Mouse (Mus musculus) embryonic fibroblast, embryonic 13.5 days (primary cell): ENCODE data around the gene Sh3d19. TPM values are rescaled to one million over a fixed set of nuclear protein-coding genes. Genes with fewer than 3 reads are reported as not detected.

ENCODE experiments used
- H3K27ac ChIP-seq: 2 replicates; pipeline ENCODE4 v1.5.1; 2012; ENCODE audit warnings: low read length, control low read depth, inconsistent platforms; ENCODE audit not compliant: insufficient read depth
- H3K4me1 ChIP-seq: 2 replicates; pipeline ENCODE4 v1.6.1; 2011; ENCODE audit warnings: low read length; ENCODE audit not compliant: control insufficient read depth, insufficient read depth
- H3K4me3 ChIP-seq: 2 replicates; pipeline ENCODE4 v1.5.1; 2011; ENCODE audit warnings: mild to moderate bottlenecking, control low read depth, low read length; ENCODE audit not compliant: insufficient read depth
- CTCF ChIP-seq: IDR thresholded peaks from 2 replicates; pipeline ENCODE4 v1.5.1; 2011; ENCODE audit warnings: mild to moderate bottlenecking, control low read depth, low read length, moderate library complexity, borderline replicate concordance; ENCODE audit not compliant: insufficient read depth
- POLR2A ChIP-seq: IDR thresholded peaks from 2 replicates; pipeline ENCODE4 v1.6.1; 2011; ENCODE audit warnings: low read depth, mild to moderate bottlenecking, control low read depth, low read length, moderate library complexity
- polyA plus RNA-seq: library from polyadenylated mRNA; stranded (reverse); fragments of >200 nt; gene quantifications from 2 replicates; pipeline ENCODE4 v1.2.4, GENCODE M21; 2011; ENCODE audit warnings: low read depth; ENCODE audit not compliant: missing spikeins, insufficient read length

Gene Sh3d19
- polyA plus RNA-seq, result 44.8 and 54.2 TPM in 2 replicates

DNA sequence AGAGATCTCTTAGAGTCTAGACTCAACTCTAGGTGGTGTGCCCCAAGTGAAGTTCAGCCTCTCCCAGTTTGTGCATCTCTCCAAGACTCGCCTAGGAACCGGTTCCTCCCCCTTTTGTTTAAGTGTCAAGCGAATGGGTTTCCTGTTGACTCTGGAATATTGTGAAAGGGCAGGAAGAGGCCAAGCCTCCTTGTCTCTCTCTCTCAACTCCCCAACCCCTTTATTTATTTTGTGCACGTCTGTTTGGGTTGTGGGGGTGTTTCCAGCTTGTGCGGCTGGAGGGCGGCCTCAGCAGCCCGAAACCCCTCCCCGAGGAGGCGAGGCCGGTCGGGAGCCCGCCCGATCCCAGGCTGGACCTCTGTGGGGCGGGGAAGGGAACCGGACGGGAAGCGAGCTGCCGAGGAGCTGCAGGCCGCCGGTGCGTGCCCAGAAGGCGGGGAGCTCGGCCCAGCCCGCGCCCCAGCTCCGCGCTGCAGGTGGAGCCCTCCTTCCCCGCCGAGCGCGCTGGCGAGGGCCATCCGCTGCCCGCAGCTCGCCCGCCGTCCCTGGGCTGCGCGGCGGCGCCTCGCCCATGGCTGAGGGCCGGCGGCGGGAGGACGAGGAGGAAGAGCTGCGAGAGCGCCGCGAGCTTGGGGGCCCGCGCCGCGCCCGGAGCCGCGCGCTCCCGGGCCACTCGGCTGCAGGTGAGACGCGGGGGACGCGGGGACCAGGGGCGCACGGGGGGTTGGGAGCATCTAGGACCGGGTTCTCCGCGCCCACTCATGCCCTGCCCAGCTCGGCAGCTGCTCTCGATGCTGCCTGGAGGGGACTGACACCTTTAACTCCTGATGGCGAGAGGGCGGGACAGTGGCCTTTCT lies at the start of gene Sh3d19:
Sh3d19 (plus strand) TSS at position 368 of the 857 bp plus-strand sequence.
- no peaks in the 10 kb centered on the region for H3K4me1 ChIP-seq
- H3K27ac ChIP-seq, result no peak within 1 kb of the TSS
- H3K4me3 ChIP-seq, result peak within 1 kb of the TSS; percentile 45
- TF ChIP-seq POLR2A, result peak; percentile 80
- TF ChIP-seq CTCF, result no peak

DNA sequence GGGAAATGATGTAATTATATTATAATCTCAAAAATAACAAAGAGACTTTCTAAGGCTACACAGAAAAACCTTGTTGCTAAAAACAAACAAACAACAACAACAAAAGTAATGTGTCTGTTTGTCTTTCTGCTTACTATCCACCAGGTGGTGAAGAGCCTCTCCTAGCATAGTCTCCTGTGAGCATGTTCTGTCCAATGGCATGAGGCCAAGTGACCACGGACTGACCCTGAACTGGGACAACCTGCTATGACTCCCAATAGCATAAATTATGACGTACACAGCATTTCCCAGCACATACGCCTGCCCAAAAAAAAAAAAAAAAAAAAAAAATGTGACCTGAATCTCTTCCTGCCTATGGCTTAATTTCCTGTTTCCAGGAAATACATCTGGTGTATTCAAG lies 48.6 kb upstream of the Sh3d19 start:
- no peak overlapping the region for H3K4me3 ChIP-seq
- TF ChIP-seq POLR2A (no peak), CTCF (no peak)

DNA sequence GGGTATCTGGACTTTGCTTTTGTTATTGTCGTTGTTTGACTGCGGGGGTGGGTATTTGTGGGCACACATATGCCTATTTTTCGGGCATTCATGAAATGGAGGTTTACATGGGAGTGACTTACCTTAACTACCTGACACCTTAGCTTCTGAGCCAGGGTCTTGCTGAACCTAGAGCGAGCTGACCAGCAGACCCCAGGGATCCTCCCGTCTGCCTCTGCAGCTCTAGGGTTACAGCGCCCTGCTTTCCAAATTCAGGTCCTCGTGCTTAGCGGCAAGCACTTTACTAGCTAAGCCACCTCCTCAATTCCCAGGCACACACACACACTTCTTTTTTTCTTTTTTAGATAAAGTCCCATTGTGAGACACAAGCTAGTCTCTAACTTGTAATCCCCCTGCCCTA lies 47.6 kb upstream of the Sh3d19 start:
- Histone ChIP-seq H3K4me1 (no peaks in the 10 kb centered on the region), H3K4me3 (no peak overlapping the region), H3K27ac (peak overlapping the region; percentile 65; the same call in 1 of the 2 replicates)
- TF ChIP-seq CTCF (no peak), POLR2A (no peak)

More for the DNA sequence above, 48.6 kb upstream of the Sh3d19 start:
- no peak overlapping the region for H3K27ac ChIP-seq
- H3K4me1 ChIP-seq, result no peaks in the 10 kb centered on the region

DNA sequence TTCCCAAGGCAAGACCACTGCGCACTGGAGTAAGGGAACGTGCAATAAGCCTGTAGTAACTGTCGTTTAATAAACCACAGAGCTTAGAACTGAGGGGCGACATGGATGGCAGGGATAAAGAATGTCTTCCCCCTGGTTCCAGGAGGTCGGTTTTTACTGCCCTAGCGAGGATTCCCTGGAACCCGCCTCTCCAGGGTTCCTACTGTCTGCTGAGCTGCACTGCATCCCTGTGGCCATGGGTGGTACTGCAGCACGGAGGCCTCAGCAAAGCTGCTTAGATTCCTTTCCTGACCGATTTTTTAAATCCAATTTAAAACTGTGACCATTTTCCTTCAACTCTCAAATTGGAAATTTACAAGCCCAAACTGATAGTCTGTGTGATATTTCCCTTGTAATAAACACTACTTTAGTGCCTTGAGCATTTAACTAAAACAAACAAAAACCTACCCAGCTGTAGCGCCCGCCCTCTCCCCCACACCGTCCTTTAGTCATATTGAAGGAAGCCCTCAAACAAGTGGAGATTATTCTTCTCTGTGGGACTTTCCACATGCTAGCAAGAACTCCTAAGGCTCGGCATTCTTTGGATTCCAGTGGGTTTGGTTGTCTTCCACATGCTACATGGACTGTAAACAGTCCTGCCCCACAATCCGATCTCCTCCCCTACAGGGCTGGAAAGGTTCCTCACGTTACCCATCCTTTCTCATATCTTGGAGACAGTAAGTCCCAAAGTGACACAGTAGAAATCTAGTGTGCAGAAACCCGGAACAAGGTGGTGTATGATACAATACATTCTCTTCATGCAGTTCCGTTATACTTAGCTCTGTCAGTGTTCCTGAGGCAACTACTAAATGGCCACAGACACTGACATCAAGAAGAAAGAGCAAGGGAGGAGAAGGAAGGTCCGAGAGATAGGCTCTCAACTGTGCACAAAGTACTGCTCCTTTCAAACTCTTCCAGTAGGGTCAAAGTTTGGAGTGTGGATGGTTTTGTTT lies 46.7 kb upstream of the Sh3d19 start:
- TF ChIP-seq CTCF (peak; percentile 90; the same call in 1 of the 2 replicates), POLR2A (no peak)
- Histone ChIP-seq H3K4me1 (no peaks in the 10 kb centered on the region; the same call in 1 of the 2 replicates), H3K27ac (peak overlapping the region; percentile 80), H3K4me3 (no peak overlapping the region)

DNA sequence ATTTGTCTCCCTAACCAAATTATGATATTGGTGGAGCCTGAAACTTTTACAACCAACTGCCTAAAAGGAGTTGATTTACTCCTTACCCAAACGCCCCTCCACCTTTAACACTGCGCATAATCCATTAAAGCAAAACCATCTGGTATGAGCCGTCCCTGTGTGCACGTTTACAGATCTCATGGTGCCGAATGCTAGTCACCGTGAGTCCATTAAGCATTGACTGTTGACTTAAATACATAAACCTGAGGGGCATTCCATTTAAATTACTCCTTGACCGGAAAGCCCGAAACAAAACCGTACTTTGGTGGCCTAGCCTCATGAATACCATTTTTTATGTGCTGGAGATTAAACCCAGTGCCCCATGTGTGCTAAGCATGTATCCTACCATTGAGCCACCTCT lies 43.6 kb upstream of the Sh3d19 start:
- H3K4me1 ChIP-seq, result no peaks in the 10 kb centered on the region; the same call in 1 of the 2 replicates

DNA sequence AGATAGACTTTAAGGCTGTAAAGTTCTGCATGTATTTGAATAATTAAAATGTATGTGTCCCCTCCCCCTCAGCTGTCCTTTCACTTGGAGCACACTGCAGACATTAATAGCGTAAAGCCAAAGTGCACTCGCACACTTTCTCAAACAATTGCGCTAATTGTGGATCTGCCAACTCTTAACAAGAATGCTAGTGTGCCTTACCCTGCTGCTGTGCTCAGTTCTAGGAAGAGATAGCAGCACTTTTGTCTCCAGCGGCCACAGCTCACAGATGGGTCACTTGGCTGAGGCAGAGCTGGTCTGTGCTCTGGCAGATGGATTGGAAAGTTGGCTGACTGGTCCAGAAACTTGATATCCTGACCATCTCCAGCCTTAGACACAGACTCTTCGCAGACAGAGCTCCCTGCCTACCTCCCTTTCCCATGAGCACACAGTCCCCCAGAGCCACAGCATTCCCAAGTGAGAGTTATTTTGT lies 42.7 kb upstream of the Sh3d19 start:
- Histone ChIP-seq H3K4me1 (no peaks in the 10 kb centered on the region; the same call in 1 of the 2 replicates), H3K4me3 (no peak overlapping the region), H3K27ac (no peak overlapping the region)
- TF ChIP-seq POLR2A (no peak), CTCF (no peak)

More for the DNA sequence above, 43.6 kb upstream of the Sh3d19 start:
- no peak for TF ChIP-seq CTCF
- no peak for TF ChIP-seq POLR2A
- H3K4me3 ChIP-seq, result no peak overlapping the region
- H3K27ac ChIP-seq, result no peak overlapping the region

DNA sequence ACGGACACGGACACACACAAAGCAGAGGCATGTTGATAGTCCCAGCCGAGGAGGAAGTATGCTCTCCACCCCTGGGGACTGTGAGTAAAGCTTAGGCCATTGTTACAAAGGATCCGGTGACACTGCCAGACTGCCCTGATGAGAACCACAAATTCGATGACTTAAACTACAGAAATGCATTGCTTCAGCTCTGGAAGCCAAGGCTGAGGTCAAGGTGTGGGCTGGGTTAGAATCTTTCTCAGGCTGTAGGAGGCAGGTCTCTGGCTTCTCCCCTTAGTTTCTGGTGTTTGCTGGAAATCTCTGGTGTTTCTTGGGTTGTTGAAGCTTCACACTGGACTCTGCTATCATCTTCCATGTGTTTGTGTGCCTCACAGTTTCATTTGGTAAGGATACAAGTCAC lies 41.2 kb upstream of the Sh3d19 start:
- TF ChIP-seq CTCF (no peak), POLR2A (no peak)
- Histone ChIP-seq H3K27ac (no peak overlapping the region; the same call in 1 of the 2 replicates), H3K4me1 (no peaks in the 10 kb centered on the region; the same call in 1 of the 2 replicates), H3K4me3 (no peak overlapping the region)

DNA sequence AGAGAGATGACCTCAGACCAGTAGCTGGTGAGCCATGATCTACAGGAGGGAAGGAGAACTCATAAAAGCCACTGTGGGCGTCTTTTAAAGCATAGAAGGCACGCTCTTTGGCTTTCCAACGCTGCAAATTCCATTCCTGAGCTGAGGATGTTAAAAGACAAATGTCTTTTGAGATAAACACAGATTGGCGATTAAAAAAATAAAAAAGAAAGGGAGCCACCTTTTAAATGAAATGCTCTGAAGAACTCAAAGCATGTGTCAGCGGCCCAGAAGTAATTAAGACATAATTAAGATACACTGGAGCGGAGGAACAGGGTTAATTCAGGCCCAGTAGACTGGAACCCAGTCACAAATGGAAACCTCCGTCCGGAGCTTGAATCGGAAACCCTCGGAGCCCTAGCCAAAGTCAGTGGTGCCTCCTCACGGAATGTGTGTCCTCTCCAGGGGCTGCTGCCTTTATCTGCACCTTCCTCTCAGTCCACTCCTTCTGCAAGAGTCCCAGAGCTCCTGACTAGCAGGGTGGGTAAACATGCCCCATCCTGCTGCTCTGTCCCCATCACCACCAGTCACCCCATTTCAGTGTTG lies 40.1 kb upstream of the Sh3d19 start:
- no peak overlapping the region for H3K27ac ChIP-seq
- H3K4me1 ChIP-seq, result no peaks in the 10 kb centered on the region; the same call in 1 of the 2 replicates
- no peak overlapping the region for H3K4me3 ChIP-seq
- TF ChIP-seq POLR2A, result no peak
- TF ChIP-seq CTCF, result no peak

- Histone ChIP-seq H3K27ac (no peak overlapping the region), H3K4me1 (no peaks in the 10 kb centered on the region; the same call in 1 of the 2 replicates), H3K4me3 (no peak overlapping the region)
- TF ChIP-seq CTCF, result no peak
- no peak for TF ChIP-seq POLR2A
Observed at GRCm38 (mm10) chr3:85931859-85932258, 39.0 kb upstream of the Sh3d19 start.

GRCm38 (mm10) chr3:85933586-85933985 lies 37.3 kb upstream of the Sh3d19 start:
- TF ChIP-seq POLR2A, result no peak
- no peak for TF ChIP-seq CTCF
- no peaks in the 10 kb centered on the region; the same call in 1 of the 2 replicates for H3K4me1 ChIP-seq
- no peak overlapping the region for H3K27ac ChIP-seq
- no peak overlapping the region for H3K4me3 ChIP-seq
